Mouse (Mus musculus): ENCODE results near the gene Dlgap1.

DNA sequence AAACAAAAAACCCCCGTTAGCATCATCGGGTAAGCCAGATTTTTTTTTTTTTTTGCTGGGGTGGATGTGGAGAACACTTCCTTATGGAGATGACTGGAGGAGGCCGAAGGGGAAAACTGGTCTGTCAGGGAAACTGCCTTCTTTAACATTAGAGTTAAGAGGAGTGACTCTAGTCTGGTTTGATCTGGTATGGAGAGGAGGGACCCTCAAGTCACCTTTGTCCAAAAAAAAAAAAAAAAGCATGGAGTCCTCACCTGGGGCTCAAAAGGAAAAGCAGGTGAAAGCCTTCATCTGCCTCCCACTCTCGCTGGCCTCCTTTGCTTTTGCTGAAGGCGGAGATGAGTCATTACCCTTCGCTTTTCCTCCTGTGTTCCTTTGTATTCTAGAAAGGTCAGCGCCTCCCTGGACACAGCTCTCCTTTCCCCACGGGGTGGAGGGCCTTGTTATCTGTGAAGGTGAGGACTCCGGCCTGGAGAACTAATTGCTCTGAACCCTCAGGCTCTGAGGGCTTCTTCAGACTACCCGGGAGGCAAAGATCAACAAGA lies 896.3 kb downstream of the Dlgap1 start:
- TF ChIP-seq CTCF (conservative IDR thresholded peaks at IDR 0.05; ENCODE audit: low read length), result no peak
- TF ChIP-seq POU5F1 (IDR thresholded peaks at IDR 0.05; ENCODE audit: borderline replicate concordance, low read length), result no peak
- TF ChIP-seq NANOG (IDR thresholded peaks at IDR 0.05; ENCODE audit: borderline replicate concordance, low read length), result peak; percentile 47; the same call in 1 of the 2 replicates
